Mouse (Mus musculus) liver, adult (tissue): ENCODE results near the gene Ddx10.

ENCODE experiments used
- GATA4 ChIP-seq: IDR thresholded peaks from 2 replicates; pipeline ENCODE4 v1.6.1; 2014; ENCODE audit warnings: mild to moderate bottlenecking, low read length; ENCODE audit not compliant: insufficient replicate concordance

Gene Ddx10

GRCm38 (mm10) chr9:53256690-53257305 is 8.9 kb upstream of the Ddx10 start:
- no peak for TF ChIP-seq GATA4

DNA sequence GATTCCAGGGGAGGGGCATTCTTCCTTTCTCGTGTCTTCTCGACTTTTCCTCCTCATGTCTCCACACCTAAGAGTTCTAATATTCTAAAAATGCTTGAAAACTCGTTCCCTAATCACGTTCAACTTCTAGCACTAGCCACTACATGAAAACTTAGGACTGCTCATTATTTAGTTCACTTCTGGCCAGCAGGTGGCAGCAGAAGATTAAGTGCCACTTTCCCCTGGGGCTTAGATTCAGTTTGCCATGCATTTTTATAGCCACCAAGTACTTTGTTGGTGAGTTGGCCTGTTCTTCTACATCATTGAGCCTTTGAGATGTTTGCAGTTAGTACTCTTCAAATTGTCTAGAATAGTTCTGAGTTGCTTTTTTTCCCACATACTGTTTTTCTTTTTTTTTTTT is 6.5 kb upstream of the Ddx10 start:
- TF ChIP-seq GATA4, result no peak

DNA sequence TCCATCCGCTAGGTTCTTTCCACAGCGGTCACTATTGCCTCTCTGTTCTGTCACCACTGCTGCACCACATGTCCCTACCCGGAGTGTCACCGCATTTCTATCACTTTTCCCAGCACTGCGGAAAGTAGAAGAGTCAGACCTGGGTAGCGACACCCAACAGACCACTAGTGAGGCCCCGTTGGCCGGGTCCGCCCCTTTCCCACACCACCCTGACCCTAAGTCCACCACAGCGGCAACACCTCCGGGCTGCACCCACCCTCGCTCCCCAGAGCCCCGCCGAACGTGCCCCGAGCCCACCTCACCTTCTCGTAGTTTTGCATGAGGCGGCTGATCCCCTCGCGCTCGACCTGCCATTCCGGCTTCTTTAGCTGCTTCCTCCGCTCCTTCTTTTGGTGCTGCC is 337 bp downstream of the Ddx10 start:
- no peak for TF ChIP-seq GATA4

- TF ChIP-seq GATA4, result no peak
These were observed 29.7 kb downstream of the Ddx10 start for GRCm38 (mm10) chr9:53218181-53218580.

DNA sequence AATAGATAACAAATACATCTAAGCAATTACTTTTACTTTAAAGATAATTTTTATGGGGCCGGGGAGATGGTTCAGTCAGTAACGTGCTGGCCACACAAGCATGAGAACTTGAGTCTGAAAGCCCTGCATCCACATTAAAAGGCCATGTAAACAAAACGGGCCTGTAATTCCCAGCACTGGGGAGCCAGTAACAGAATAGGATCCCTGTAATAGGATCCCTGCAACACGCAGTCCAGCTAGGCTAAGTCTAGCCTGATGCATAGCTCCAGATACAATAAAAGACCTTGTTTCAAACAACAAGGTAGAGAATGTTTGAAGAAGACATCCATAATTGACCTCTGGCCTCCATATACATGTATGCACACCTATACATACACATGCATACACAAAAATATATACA is 39.6 kb downstream of the Ddx10 start:
- no peak for TF ChIP-seq GATA4

- TF ChIP-seq GATA4, result no peak
These were observed 73.3 kb downstream of the Ddx10 start for GRCm38 (mm10) chr9:53174590-53174989.

- TF ChIP-seq GATA4, result no peak
These were observed 74.6 kb downstream of the Ddx10 start for GRCm38 (mm10) chr9:53173258-53173657.

DNA sequence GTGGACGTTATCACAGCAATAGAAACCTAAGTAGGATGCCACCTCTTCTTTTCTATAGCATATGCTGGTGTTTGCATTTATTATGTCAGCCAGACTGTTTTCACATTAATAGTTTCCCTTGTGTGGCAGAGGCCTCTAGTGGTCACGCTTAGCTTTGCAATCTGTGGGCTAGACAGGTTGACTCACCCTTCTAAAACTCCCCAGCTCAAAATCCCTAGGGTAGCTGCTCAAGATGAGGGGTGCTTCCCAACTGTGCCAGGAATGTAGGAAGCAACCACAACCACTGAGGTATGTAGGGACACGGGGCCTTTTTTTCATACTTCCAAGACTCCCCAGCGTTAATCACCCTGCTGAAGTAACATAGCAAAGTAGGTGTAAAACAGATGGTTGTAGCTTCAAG is 103.6 kb downstream of the Ddx10 start:
- no peak for TF ChIP-seq GATA4

GRCm38 (mm10) chr9:53143508-53143907 is 104.3 kb downstream of the Ddx10 start:
- TF ChIP-seq GATA4, result no peak

- no peak for TF ChIP-seq GATA4
These were observed 107.2 kb downstream of the Ddx10 start for GRCm38 (mm10) chr9:53140610-53141165.

- no peak for TF ChIP-seq GATA4
These were observed 115.0 kb downstream of the Ddx10 start for GRCm38 (mm10) chr9:53132826-53133225.

- TF ChIP-seq GATA4, result no peak
These were observed 117.4 kb downstream of the Ddx10 start for GRCm38 (mm10) chr9:53130460-53130859.

GRCm38 (mm10) chr9:53101103-53101502 is 146.8 kb downstream of the Ddx10 start:
- no peak for TF ChIP-seq GATA4

- TF ChIP-seq GATA4, result no peak
These were observed 152.3 kb downstream of the Ddx10 start for GRCm38 (mm10) chr9:53095319-53096165.

GRCm38 (mm10) chr9:53094536-53094935 is 153.3 kb downstream of the Ddx10 start:
- TF ChIP-seq GATA4, result no peak

GRCm38 (mm10) chr9:53077626-53078025 is 170.2 kb downstream of the Ddx10 start:
- no peak for TF ChIP-seq GATA4
